Mouse (Mus musculus) embryonic facial prominence, embryonic 13.5 days (tissue): ENCODE data around the gene Cnih2. TPM values are rescaled to one million over a fixed set of nuclear protein-coding genes. Genes with fewer than 3 reads are reported as not detected.
A peak's percentile ranks its signal among the peaks of the same experiment; 100 is the strongest.

ENCODE experiments used
- ATAC-seq: fragments of 200-750 bp; cut with Nextera tagmentation; 2 replicates; pipeline ENCODE4 v1.8.0; 2017; ENCODE audit warnings: low read depth; ENCODE audit not compliant: insufficient number of reproducible peaks, insufficient read depth, low FRiP score, low TSS enrichment
- H3K27ac ChIP-seq: fragments of 300-500 bp; sonication (generic); 2 replicates; pipeline ENCODE4 v1.5.1; 2015; ENCODE audit warnings: moderate library complexity, mild to moderate bottlenecking, inconsistent platforms
- H3K27me3 ChIP-seq: fragments of 300-500 bp; sonication (generic); 2 replicates; pipeline ENCODE4 v1.6.1; 2015; ENCODE audit warnings: mild to moderate bottlenecking, inconsistent platforms
- H3K36me3 ChIP-seq: fragments of 300-500 bp; sonication (generic); 2 replicates; pipeline ENCODE4 v1.6.1; 2015; ENCODE audit warnings: mild to moderate bottlenecking, inconsistent platforms
- H3K4me1 ChIP-seq: fragments of 300-500 bp; sonication (generic); 2 replicates; pipeline ENCODE4 v1.6.1; 2015; ENCODE audit warnings: inconsistent platforms
- H3K4me2 ChIP-seq: fragments of 300-500 bp; sonication (generic); 2 replicates; pipeline ENCODE4 v1.6.1; 2015; ENCODE audit warnings: moderate library complexity, mild to moderate bottlenecking, inconsistent platforms
- H3K4me3 ChIP-seq: fragments of 300-500 bp; sonication (generic); 2 replicates; pipeline ENCODE4 v1.5.1; 2015; ENCODE audit warnings: mild to moderate bottlenecking, inconsistent platforms
- H3K9ac ChIP-seq: fragments of 300-500 bp; sonication (generic); 2 replicates; pipeline ENCODE4 v1.6.1; 2015; ENCODE audit warnings: mild to moderate bottlenecking, inconsistent platforms
- H3K9me3 ChIP-seq: fragments of 300-500 bp; sonication (generic); 2 replicates; pipeline ENCODE4 v1.6.1; 2016; ENCODE audit warnings: inconsistent platforms
- WGBS: fragments of 180-500 bp; shearing (Covaris S2); methylation state at CpG from one replicate; pipeline ENCODE4 v1.1.7; 2015; ENCODE audit warnings: mixed read lengths; 5-methylcytosine and 5-hydroxymethylcytosine counted together
- polyA plus RNA-seq: library from polyadenylated mRNA; unstranded; fragments of >200 nt; fragmentation: Nextera tagmentation; extraction: Ambion mirVana; gene quantifications from 2 replicates; pipeline ENCODE4 v1.2.1, GENCODE M21; 2015

The Cnih2 gene
- polyA plus RNA-seq, 1 experiment from 2014 or later: 60.1 TPM

GRCm38 (mm10) chr19:5108702-5109101 is 10.4 kb upstream of the Cnih2 start:
- WGBS: 39% methylated on average over 4 of the region's 4 CpGs
- no peaks in the 10 kb centered on the region for H3K27me3 ChIP-seq
- peaks cover 23% of the 10 kb centered on the region for H3K4me1 ChIP-seq
- H3K4me3 ChIP-seq: no peak overlapping the region
- H3K27ac ChIP-seq: no peak overlapping the region
- no peaks in the 10 kb centered on the region for H3K9me3 ChIP-seq
- peaks cover 69% of the 10 kb centered on the region for H3K36me3 ChIP-seq
- H3K9ac ChIP-seq: peak overlapping the region; percentile 33; the same call in 1 of the 2 replicates
- no peak overlapping the region for H3K4me2 ChIP-seq
- no peak for ATAC-seq

GRCm38 (mm10) chr19:5108271-5108575 is 9.9 kb upstream of the Cnih2 start:
- no peak for ATAC-seq
- Histone ChIP-seq H3K9ac (no peak overlapping the region), H3K9me3 (no peaks in the 10 kb centered on the region), H3K4me3 (no peak overlapping the region), H3K4me1 (peaks cover 23% of the 10 kb centered on the region), H3K27ac (no peak overlapping the region), H3K27me3 (no peaks in the 10 kb centered on the region), H3K36me3 (peaks cover 69% of the 10 kb centered on the region), H3K4me2 (no peak overlapping the region)
- 34% methylated on average over 5 of the region's 5 CpGs for WGBS

GRCm38 (mm10) chr19:5107556-5108270 is 9.4 kb upstream of the Cnih2 start:
- peaks cover 23% of the 10 kb centered on the region for H3K4me1 ChIP-seq
- no peaks in the 10 kb centered on the region for H3K9me3 ChIP-seq
- H3K4me3 ChIP-seq: 0 out of 2 replicates have a peak overlapping the region, but pooled peaks have one; percentile 82
- H3K27ac ChIP-seq: peak overlapping the region; percentile 95; the same call in 1 of the 2 replicates
- 71% methylated on average over 18 of the region's 18 CpGs for WGBS
- ATAC-seq: no peak
- no peaks in the 10 kb centered on the region for H3K27me3 ChIP-seq
- 0 out of 2 replicates have a peak overlapping the region, but pooled peaks have one; percentile 51 for H3K9ac ChIP-seq
- H3K36me3 ChIP-seq: peaks cover 69% of the 10 kb centered on the region
- H3K4me2 ChIP-seq: no peak overlapping the region

- peak; percentile 92 for ATAC-seq
- Histone ChIP-seq H3K9me3 (no peaks in the 10 kb centered on the region), H3K4me3 (peak within 1 kb of the TSS; percentile 82), H3K36me3 (peaks cover 70% of the 10 kb centered on the region), H3K4me2 (peak within 1 kb of the TSS; percentile 89), H3K9ac (peak within 1 kb of the TSS; percentile 92), H3K4me1 (peaks cover 23% of the 10 kb centered on the region), H3K27me3 (no peaks in the 10 kb centered on the region), H3K27ac (peak within 1 kb of the TSS; percentile 95)
- under 1% methylated on average over 46 of the region's 46 CpGs for WGBS
Measured at GRCm38 (mm10) chr19:5106731-5107191, 8.4 kb upstream of the Cnih2 start, which contains the start of gene Rab1b. TSS of gene Rab1b (minus strand) at chr19:5107072.

- 14% methylated on average over 9 of the region's 9 CpGs for WGBS
- H3K9ac ChIP-seq: peak overlapping the region; percentile 92
- H3K4me3 ChIP-seq: peak overlapping the region; percentile 82
- no peak for ATAC-seq
- H3K36me3 ChIP-seq: peaks cover 70% of the 10 kb centered on the region
- H3K27me3 ChIP-seq: no peaks in the 10 kb centered on the region
- peaks cover 23% of the 10 kb centered on the region for H3K4me1 ChIP-seq
- peak overlapping the region; percentile 89 for H3K4me2 ChIP-seq
- H3K27ac ChIP-seq: peak overlapping the region; percentile 95
- no peaks in the 10 kb centered on the region for H3K9me3 ChIP-seq
Measured at GRCm38 (mm10) chr19:5106074-5106473, 7.8 kb upstream of the Cnih2 start.

GRCm38 (mm10) chr19:5097521-5098362 is 579 bp downstream of the Cnih2 start:
- 3% methylated on average over 29 of the region's 31 CpGs for WGBS
- peak; percentile 11; the same call in 1 of the 2 replicates for ATAC-seq
- H3K9me3 ChIP-seq: no peaks in the 10 kb centered on the region
- peak overlapping the region; percentile 91 for H3K4me2 ChIP-seq
- peaks cover 44% of the 10 kb centered on the region for H3K36me3 ChIP-seq
- H3K4me3 ChIP-seq: peak overlapping the region; percentile 79
- peaks cover 64% of the 10 kb centered on the region for H3K4me1 ChIP-seq
- H3K9ac ChIP-seq: peak overlapping the region; percentile 94
- peak overlapping the region; percentile 75 for H3K27ac ChIP-seq
- H3K27me3 ChIP-seq: no peaks in the 10 kb centered on the region

GRCm38 (mm10) chr19:5095887-5096474 is 2.3 kb downstream of the Cnih2 start:
- Histone ChIP-seq H3K27ac (no peak overlapping the region), H3K27me3 (no peaks in the 10 kb centered on the region), H3K9me3 (no peaks in the 10 kb centered on the region), H3K4me3 (peak overlapping the region; percentile 79; the same call in 1 of the 2 replicates), H3K4me1 (peaks cover 64% of the 10 kb centered on the region), H3K4me2 (peak overlapping the region; percentile 91), H3K36me3 (peaks cover 44% of the 10 kb centered on the region), H3K9ac (peak overlapping the region; percentile 94; the same call in 1 of the 2 replicates)
- WGBS: 16% methylated on average over 9 of the region's 9 CpGs
- no peak for ATAC-seq

GRCm38 (mm10) chr19:5094746-5095417 is 3.4 kb downstream of the Cnih2 start:
- H3K4me1 ChIP-seq: peaks cover 63% of the 10 kb centered on the region
- H3K36me3 ChIP-seq: peaks cover 41% of the 10 kb centered on the region
- H3K4me3 ChIP-seq: peak overlapping the region; percentile 16; the same call in 1 of the 2 replicates
- no peak for ATAC-seq
- H3K27ac ChIP-seq: peak overlapping the region; percentile 12; the same call in 1 of the 2 replicates
- H3K27me3 ChIP-seq: no peaks in the 10 kb centered on the region
- 47% methylated on average over 11 of the region's 11 CpGs for WGBS
- H3K9ac ChIP-seq: peak overlapping the region; percentile 32; the same call in 1 of the 2 replicates
- peak overlapping the region; percentile 44 for H3K4me2 ChIP-seq
- no peaks in the 10 kb centered on the region for H3K9me3 ChIP-seq

GRCm38 (mm10) chr19:5094243-5094632 is 4.1 kb downstream of the Cnih2 start:
- H3K4me2 ChIP-seq: peak overlapping the region; percentile 44
- no peak for ATAC-seq
- peaks cover 38% of the 10 kb centered on the region for H3K36me3 ChIP-seq
- no peaks in the 10 kb centered on the region for H3K9me3 ChIP-seq
- WGBS: 2% methylated on average over 21 of the region's 21 CpGs
- no peaks in the 10 kb centered on the region for H3K27me3 ChIP-seq
- peaks cover 59% of the 10 kb centered on the region for H3K4me1 ChIP-seq
- peak overlapping the region; percentile 51 for H3K27ac ChIP-seq
- peak overlapping the region; percentile 16 for H3K4me3 ChIP-seq
- H3K9ac ChIP-seq: peak overlapping the region; percentile 32; the same call in 1 of the 2 replicates

- no peak for ATAC-seq
- Histone ChIP-seq H3K9ac (no peak overlapping the region), H3K27me3 (no peaks in the 10 kb centered on the region), H3K4me3 (no peak overlapping the region), H3K27ac (peak overlapping the region; percentile 51; the same call in 1 of the 2 replicates), H3K4me2 (no peak overlapping the region), H3K9me3 (no peaks in the 10 kb centered on the region), H3K36me3 (peaks cover 38% of the 10 kb centered on the region), H3K4me1 (peaks cover 57% of the 10 kb centered on the region)
- 75% methylated on average over 12 of the region's 12 CpGs for WGBS
Measured at GRCm38 (mm10) chr19:5093481-5094242, 4.7 kb downstream of the Cnih2 start.
